Mouse (Mus musculus): ENCODE measurements around the gene Atf5. TPM values are rescaled to one million over a fixed set of nuclear protein-coding genes. Genes with fewer than 3 reads are reported as not detected.

Gene Atf5
- polyA plus RNA-seq, 1 experiment from 2014 or later, result 2.7 TPM

DNA sequence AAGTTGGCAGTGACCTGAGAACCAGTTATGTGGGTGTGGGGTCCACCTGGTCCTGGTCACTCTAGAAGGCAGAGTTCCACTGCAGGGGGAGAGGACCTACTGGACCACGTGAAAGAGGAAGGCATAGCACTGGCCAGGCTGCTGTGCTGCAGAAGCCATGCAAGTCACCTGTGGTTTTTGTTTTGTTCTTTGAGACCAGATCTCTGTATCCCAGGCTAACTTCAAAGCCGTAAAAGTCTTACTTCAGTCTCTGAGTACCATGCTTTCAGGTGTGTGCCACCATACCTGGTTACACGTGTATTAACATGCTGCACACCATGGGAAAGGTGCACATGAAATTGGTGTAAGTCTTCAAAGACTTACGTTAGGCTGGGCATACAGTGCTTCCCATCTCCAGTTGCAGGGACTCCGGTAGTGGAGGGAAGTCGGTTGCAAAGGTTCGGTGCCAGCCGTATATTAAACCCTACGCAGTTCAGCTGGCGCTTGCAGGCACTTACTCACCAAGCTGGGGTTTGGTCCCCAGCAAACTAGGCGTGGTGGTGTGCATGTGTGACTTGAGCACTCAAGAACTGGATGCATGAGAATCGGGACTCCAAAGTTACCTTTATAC, 35.3 kb upstream of the Atf5 start:
- 92% methylated on average over 12 of the region's 12 CpGs for WGBS

GRCm38 (mm10) chr7:44850789-44851624, 34.5 kb upstream of the Atf5 start:
- ATAC-seq, result no peak
- Histone ChIP-seq H3K27me3 (replicated peaks; ENCODE audit: control insufficient read depth, insufficient read depth, low read length) (no peaks in the 10 kb centered on the region), H3K4me1 (ENCODE audit: control insufficient read depth, insufficient read depth, low read depth, low read length) (peaks cover 30% of the 10 kb centered on the region)

More for the DNA sequence above, 35.3 kb upstream of the Atf5 start:
- peaks cover 35% of the 10 kb centered on the region for H3K4me1 ChIP-seq (ENCODE audit: control insufficient read depth, insufficient read depth, low read depth, low read length)
- peaks cover under 1% of the 10 kb centered on the region; the same call in 1 of the 2 replicates for H3K36me3 ChIP-seq (ENCODE audit: control insufficient read depth, insufficient read depth, low read length)
- no peak overlapping the region for H3K27ac ChIP-seq (ENCODE audit: low read depth, low read length)
- no peak overlapping the region for H3K4me3 ChIP-seq (ENCODE audit: low read length)
- H3K9ac ChIP-seq (ENCODE audit: low read depth, low read length), result no peak overlapping the region
- H3K9me3 ChIP-seq (ENCODE audit: control insufficient read depth, low read length), result no peaks in the 10 kb centered on the region
- no peak overlapping the region for H3K4me2 ChIP-seq (ENCODE audit: low read length)
- H3K27me3 ChIP-seq (replicated peaks; ENCODE audit: control insufficient read depth, insufficient read depth, low read length), result no peaks in the 10 kb centered on the region
- ATAC-seq, result no peak

GRCm38 (mm10) chr7:44850146-44850545, 33.7 kb upstream of the Atf5 start:
- peak overlapping the region; percentile 72 for H3K4me3 ChIP-seq (ENCODE audit: low read length)
- H3K4me1 ChIP-seq (ENCODE audit: control insufficient read depth, insufficient read depth, low read depth, low read length), result peaks cover 30% of the 10 kb centered on the region
- H3K36me3 ChIP-seq (ENCODE audit: control insufficient read depth, insufficient read depth, low read length), result peaks cover 16% of the 10 kb centered on the region
- H3K27me3 ChIP-seq (replicated peaks; ENCODE audit: control insufficient read depth, insufficient read depth, low read length), result no peaks in the 10 kb centered on the region
- peak; percentile 52 for ATAC-seq
- H3K9ac ChIP-seq (ENCODE audit: low read depth, low read length), result peak overlapping the region; percentile 82
- H3K4me2 ChIP-seq (ENCODE audit: low read length), result peak overlapping the region; percentile 92
- H3K27ac ChIP-seq (ENCODE audit: low read depth, low read length), result peak overlapping the region; percentile 99
- under 1% methylated on average over 33 of the region's 33 CpGs for WGBS
- H3K9me3 ChIP-seq (ENCODE audit: control insufficient read depth, low read length), result no peaks in the 10 kb centered on the region

More at GRCm38 (mm10) chr7:44850789-44851624, 34.5 kb upstream of the Atf5 start:
- Histone ChIP-seq H3K9ac (ENCODE audit: low read depth, low read length) (peak overlapping the region; percentile 82), H3K4me2 (ENCODE audit: low read length) (peak overlapping the region; percentile 92), H3K36me3 (ENCODE audit: control insufficient read depth, insufficient read depth, low read length) (peaks cover 8% of the 10 kb centered on the region; the same call in 1 of the 2 replicates), H3K4me3 (ENCODE audit: low read length) (peak overlapping the region; percentile 72), H3K27ac (ENCODE audit: low read depth, low read length) (peak overlapping the region; percentile 99), H3K9me3 (ENCODE audit: control insufficient read depth, low read length) (no peaks in the 10 kb centered on the region)
- 81% methylated on average over 8 of the region's 8 CpGs for WGBS

DNA sequence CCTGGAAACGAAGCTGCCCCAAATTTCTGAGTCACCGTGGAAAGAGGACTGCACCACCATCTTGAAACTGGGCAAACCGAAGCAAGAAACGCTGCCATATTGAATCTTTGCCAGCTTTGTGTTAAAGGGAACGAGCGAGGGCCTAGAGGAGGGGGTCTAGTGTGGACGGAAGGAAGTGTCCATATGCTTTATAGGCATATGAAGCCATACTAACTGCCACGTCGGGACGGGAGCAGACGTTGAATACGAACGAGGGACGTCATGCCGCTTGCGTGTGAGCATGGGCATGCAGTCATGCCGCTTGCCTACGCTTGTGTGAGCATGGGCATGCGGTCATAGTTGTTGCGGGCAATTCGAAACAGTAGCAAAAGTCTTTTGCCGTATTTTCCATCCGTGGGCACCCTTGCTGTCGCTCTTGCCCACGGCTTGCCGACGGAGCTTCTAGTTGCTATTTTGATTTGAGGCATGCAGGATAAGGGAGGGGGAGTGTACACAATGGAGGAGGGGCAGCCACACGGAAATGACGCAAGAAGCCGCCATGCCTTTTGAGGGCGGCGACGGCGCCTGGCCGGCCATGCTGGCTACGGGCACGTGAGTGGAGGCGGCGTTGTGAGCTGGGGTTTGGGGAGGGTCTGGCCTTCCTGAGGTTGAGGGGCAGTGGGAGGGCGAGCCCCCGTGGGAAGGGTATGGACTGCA, 33.1 kb upstream of the Atf5 start:
- peak overlapping the region; percentile 82 for H3K9ac ChIP-seq (ENCODE audit: low read depth, low read length)
- H3K4me2 ChIP-seq (ENCODE audit: low read length), result peak overlapping the region; percentile 92
- WGBS, result under 1% methylated on average over 41 of the region's 41 CpGs
- peak overlapping the region; percentile 72 for H3K4me3 ChIP-seq (ENCODE audit: low read length)
- H3K27ac ChIP-seq (ENCODE audit: low read depth, low read length), result peak overlapping the region; percentile 99
- ATAC-seq, result peak; percentile 74
- H3K4me1 ChIP-seq (ENCODE audit: control insufficient read depth, insufficient read depth, low read depth, low read length), result peaks cover 30% of the 10 kb centered on the region
- H3K36me3 ChIP-seq (ENCODE audit: control insufficient read depth, insufficient read depth, low read length), result peaks cover 22% of the 10 kb centered on the region
- no peaks in the 10 kb centered on the region for H3K27me3 ChIP-seq (replicated peaks; ENCODE audit: control insufficient read depth, insufficient read depth, low read length)
- no peaks in the 10 kb centered on the region for H3K9me3 ChIP-seq (ENCODE audit: control insufficient read depth, low read length)

GRCm38 (mm10) chr7:44848561-44849415, 32.3 kb upstream of the Atf5 start, which contains the start of the genes Akt1s1 and Tbc1d17:
Akt1s1 (plus strand) TSS chr7:44848991.
Tbc1d17 (minus strand) TSS chr7:44849079.
- Histone ChIP-seq H3K4me1 (ENCODE audit: control insufficient read depth, insufficient read depth, low read depth, low read length) (peaks cover 27% of the 10 kb centered on the region), H3K9me3 (ENCODE audit: control insufficient read depth, low read length) (no peaks in the 10 kb centered on the region), H3K27ac (ENCODE audit: low read depth, low read length) (peak within 1 kb of the TSS; percentile 99), H3K27me3 (replicated peaks; ENCODE audit: control insufficient read depth, insufficient read depth, low read length) (no peaks in the 10 kb centered on the region), H3K9ac (ENCODE audit: low read depth, low read length) (peak within 1 kb of the TSS; percentile 82), H3K36me3 (ENCODE audit: control insufficient read depth, insufficient read depth, low read length) (peaks cover 29% of the 10 kb centered on the region), H3K4me3 (ENCODE audit: low read length) (peak within 1 kb of the TSS; percentile 72), H3K4me2 (ENCODE audit: low read length) (peak within 1 kb of the TSS; percentile 92)
- ATAC-seq, result peak; percentile 89
- WGBS, result under 1% methylated on average over 54 of the region's 54 CpGs

DNA sequence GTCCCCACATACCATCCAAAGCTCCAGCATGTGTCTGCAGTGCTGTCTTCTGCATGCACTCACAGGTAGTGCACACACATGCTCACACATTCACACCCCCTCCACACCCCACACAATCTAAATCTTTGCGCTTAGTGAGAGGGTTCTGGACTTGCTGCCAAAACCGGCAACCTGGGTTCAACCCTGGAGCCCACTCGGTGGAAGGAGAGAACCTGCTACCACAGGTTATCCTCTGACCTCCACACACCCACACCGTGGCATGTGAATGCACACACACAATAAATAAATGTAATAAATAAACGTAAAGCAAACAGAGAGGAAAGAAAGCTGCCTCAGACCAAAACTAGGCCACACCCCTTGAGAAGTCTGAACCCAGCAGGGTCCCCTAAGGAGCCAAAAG, 31.3 kb upstream of the Atf5 start:
- no peak for ATAC-seq
- peak overlapping the region; percentile 72 for H3K9ac ChIP-seq (ENCODE audit: low read depth, low read length)
- peaks cover 20% of the 10 kb centered on the region for H3K4me1 ChIP-seq (ENCODE audit: control insufficient read depth, insufficient read depth, low read depth, low read length)
- peak overlapping the region; percentile 72 for H3K4me3 ChIP-seq (ENCODE audit: low read length)
- WGBS, result 80% methylated on average over 5 of the region's 5 CpGs
- H3K27ac ChIP-seq (ENCODE audit: low read depth, low read length), result no peak overlapping the region; the same call in none of the 2 replicates
- peak overlapping the region; percentile 92 for H3K4me2 ChIP-seq (ENCODE audit: low read length)
- H3K36me3 ChIP-seq (ENCODE audit: control insufficient read depth, insufficient read depth, low read length), result peaks cover 35% of the 10 kb centered on the region
- no peaks in the 10 kb centered on the region for H3K27me3 ChIP-seq (replicated peaks; ENCODE audit: control insufficient read depth, insufficient read depth, low read length)
- H3K9me3 ChIP-seq (ENCODE audit: control insufficient read depth, low read length), result no peaks in the 10 kb centered on the region

DNA sequence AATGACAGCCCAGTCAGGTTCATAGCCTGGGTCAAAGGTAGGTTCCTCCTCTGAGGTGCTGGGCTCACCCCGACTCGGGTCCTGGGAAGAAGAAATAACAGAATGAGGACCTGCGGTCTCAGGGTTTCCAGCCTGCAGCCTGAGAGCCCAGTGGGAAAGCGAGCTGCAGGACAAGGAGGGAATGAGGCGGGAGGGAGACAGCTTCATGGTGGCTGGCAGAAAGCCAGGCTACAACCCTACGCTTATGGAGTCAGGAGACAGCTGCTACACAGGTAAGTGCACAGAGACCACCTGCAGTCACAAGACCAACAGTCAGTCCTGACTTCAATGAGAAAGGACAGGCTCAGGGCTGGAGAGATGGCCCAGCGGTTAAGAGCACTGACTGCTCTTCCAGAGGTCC, 30.3 kb upstream of the Atf5 start:
- Histone ChIP-seq H3K27me3 (replicated peaks; ENCODE audit: control insufficient read depth, insufficient read depth, low read length) (peaks cover 3% of the 10 kb centered on the region), H3K9ac (ENCODE audit: low read depth, low read length) (no peak overlapping the region), H3K9me3 (ENCODE audit: control insufficient read depth, low read length) (no peaks in the 10 kb centered on the region), H3K36me3 (ENCODE audit: control insufficient read depth, insufficient read depth, low read length) (peaks cover 44% of the 10 kb centered on the region), H3K4me1 (ENCODE audit: control insufficient read depth, insufficient read depth, low read depth, low read length) (peaks cover 20% of the 10 kb centered on the region), H3K27ac (ENCODE audit: low read depth, low read length) (no peak overlapping the region), H3K4me2 (ENCODE audit: low read length) (no peak overlapping the region), H3K4me3 (ENCODE audit: low read length) (no peak overlapping the region)
- ATAC-seq, result no peak
- 90% methylated on average over 7 of the region's 7 CpGs for WGBS

DNA sequence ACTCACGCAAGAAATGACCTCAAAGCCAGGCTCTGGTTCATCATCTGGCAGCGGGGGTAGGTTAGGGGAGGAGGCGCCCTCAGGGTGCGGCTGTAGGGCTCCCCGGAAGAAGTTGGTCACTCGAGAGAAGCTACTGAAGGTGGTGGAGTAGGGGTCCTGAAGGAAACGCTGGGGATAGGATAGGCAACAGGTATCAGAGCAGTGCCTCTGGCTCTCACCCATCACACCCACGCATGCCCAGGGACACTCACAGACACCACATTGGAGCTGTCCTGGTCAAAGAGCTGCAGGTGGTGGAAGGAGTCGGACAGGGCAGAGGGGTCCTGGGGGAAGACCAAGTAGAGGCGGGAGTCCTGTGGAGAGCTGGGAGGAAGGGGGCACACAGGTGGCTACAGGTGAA, 28.5 kb upstream of the Atf5 start:
- no peak overlapping the region for H3K9ac ChIP-seq (ENCODE audit: low read depth, low read length)
- 97% methylated on average over 9 of the region's 10 CpGs for WGBS
- no peak overlapping the region for H3K4me2 ChIP-seq (ENCODE audit: low read length)
- no peak for ATAC-seq
- no peaks in the 10 kb centered on the region for H3K9me3 ChIP-seq (ENCODE audit: control insufficient read depth, low read length)
- H3K27ac ChIP-seq (ENCODE audit: low read depth, low read length), result no peak overlapping the region
- no peak overlapping the region for H3K4me3 ChIP-seq (ENCODE audit: low read length)
- peaks cover 14% of the 10 kb centered on the region for H3K4me1 ChIP-seq (ENCODE audit: control insufficient read depth, insufficient read depth, low read depth, low read length)
- peaks cover 53% of the 10 kb centered on the region for H3K36me3 ChIP-seq (ENCODE audit: control insufficient read depth, insufficient read depth, low read length)
- H3K27me3 ChIP-seq (replicated peaks; ENCODE audit: control insufficient read depth, insufficient read depth, low read length), result peaks cover 16% of the 10 kb centered on the region

Measured in hindbrain, embryonic 16.5 days (tissue).